Mouse (Mus musculus): ENCODE measurements at regions not wholly inside any gene's neighbourhood (a gene's known extent, or its start where the extent isn't known, plus 50 kb on each side); places are given as distances from the start of the nearest gene placed in this dataset.

- Histone ChIP-seq H3K27me3 (ENCODE audit: insufficient read depth, low read length) (no peaks in the 10 kb centered on the region), H3K4me3 (replicated peaks; ENCODE audit: low read length) (no peak overlapping the region), H3K36me3 (ENCODE audit: insufficient read depth, low read length) (no peaks in the 10 kb centered on the region), H3K4me1 (replicated peaks; ENCODE audit: low read depth, low read length) (peaks cover 55% of the 10 kb centered on the region), H3K9me3 (ENCODE audit: low read length) (no peaks in the 10 kb centered on the region)
- TF ChIP-seq POU5F1 (IDR thresholded peaks at IDR 0.05; ENCODE audit: borderline replicate concordance, low read length) (no peak), NANOG (IDR thresholded peaks at IDR 0.05; ENCODE audit: borderline replicate concordance, low read length) (peak; percentile 43; the same call in 1 of the 2 replicates), CTCF (conservative IDR thresholded peaks at IDR 0.05; ENCODE audit: low read length) (no peak)
Measured at GRCm38 (mm10) chr5:148645772-148646171, 93.2 kb upstream of the Ubl3 start.

DNA sequence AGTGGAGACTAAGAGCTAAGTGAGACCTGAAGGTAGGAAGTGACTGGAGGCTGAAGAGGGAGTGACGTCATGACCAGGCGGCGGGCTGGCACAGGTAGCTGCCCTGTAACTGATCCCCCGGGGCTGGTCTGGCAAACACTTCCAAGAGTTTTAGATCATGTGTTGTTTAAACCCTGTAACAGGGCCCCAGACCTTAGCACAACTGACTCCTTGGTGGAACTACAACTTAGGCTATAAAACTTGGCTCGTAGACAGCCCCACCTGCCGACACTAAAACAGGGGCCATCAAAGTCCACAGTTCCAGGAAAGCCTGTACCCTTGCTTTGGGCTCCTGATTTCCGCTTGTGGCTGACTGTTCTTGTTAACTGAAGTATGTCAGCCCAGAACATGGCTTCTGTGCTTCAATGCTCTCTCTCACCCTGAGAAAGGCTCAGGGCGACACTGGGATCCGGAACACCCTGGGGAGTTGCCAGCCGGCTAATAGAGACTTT lies 92.6 kb upstream of the Ubl3 start:
- H3K36me3 ChIP-seq (ENCODE audit: insufficient read depth, low read length), result no peaks in the 10 kb centered on the region
- TF ChIP-seq NANOG (IDR thresholded peaks at IDR 0.05; ENCODE audit: borderline replicate concordance, low read length), result no peak
- no peak for TF ChIP-seq CTCF (conservative IDR thresholded peaks at IDR 0.05; ENCODE audit: low read length)
- no peak for TF ChIP-seq POU5F1 (IDR thresholded peaks at IDR 0.05; ENCODE audit: borderline replicate concordance, low read length)

GRCm38 (mm10) chr5:148644345-148644744 lies 91.8 kb upstream of the Ubl3 start:
- peak overlapping the region; percentile 41; the same call in 1 of the 2 replicates for H3K4me3 ChIP-seq (replicated peaks; ENCODE audit: low read length)
- H3K9me3 ChIP-seq (ENCODE audit: low read length), result no peaks in the 10 kb centered on the region
- TF ChIP-seq CTCF (conservative IDR thresholded peaks at IDR 0.05; ENCODE audit: low read length) (peak; percentile 94), POU5F1 (IDR thresholded peaks at IDR 0.05; ENCODE audit: borderline replicate concordance, low read length) (no peak)
- no peaks in the 10 kb centered on the region for H3K27me3 ChIP-seq (ENCODE audit: insufficient read depth, low read length)
- H3K4me1 ChIP-seq (replicated peaks; ENCODE audit: low read depth, low read length), result peaks cover 46% of the 10 kb centered on the region
- H3K36me3 ChIP-seq (ENCODE audit: insufficient read depth, low read length), result no peaks in the 10 kb centered on the region

More for the DNA sequence above, 92.6 kb upstream of the Ubl3 start:
- Histone ChIP-seq H3K4me3 (replicated peaks; ENCODE audit: low read length) (0 out of 2 replicates have a peak overlapping the region, but pooled peaks have one; percentile 41), H3K9me3 (ENCODE audit: low read length) (no peaks in the 10 kb centered on the region), H3K27me3 (ENCODE audit: insufficient read depth, low read length) (no peaks in the 10 kb centered on the region), H3K4me1 (replicated peaks; ENCODE audit: low read depth, low read length) (peaks cover 53% of the 10 kb centered on the region)

DNA sequence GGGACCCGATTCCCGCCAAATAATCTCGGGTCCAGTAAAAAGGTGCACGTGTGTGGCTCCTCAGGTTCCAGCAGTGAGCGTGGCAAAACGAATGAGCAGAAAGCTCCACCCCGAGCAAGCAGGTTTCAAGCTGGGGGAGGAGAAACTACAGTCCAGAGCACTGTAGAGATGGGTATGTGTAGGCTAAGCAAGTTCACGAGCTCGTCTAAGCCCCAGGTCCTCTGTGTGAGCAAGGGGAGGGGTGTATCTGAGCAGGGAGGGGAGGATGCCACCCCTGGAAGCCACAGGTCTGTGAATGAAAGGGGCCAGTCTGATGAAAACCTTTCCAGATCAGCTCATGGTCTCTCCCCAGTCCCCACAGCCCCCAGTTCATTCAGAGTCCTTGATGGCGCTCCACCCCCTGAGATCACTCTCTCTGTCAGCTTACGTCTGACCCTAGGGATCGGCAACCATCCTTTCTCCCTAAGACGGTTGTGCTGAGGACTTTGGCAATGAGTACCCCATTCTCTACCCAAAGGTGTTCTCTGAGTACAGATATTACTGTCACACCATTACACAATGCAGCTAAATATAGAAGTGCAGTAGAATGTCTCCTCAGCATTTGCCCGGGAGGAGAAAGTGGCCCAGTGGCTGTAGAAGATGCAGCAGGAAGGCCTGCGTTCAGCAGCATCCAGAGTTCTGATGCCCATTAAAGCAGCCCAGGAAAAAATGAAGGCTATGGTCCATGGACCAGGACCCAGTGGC lies 89.2 kb upstream of the Ubl3 start:
- Histone ChIP-seq H3K27me3 (ENCODE audit: insufficient read depth, low read length) (peaks cover 5% of the 10 kb centered on the region; the same call in 1 of the 2 replicates), H3K36me3 (ENCODE audit: insufficient read depth, low read length) (no peaks in the 10 kb centered on the region), H3K4me1 (replicated peaks; ENCODE audit: low read depth, low read length) (peaks cover 24% of the 10 kb centered on the region), H3K4me3 (replicated peaks; ENCODE audit: low read length) (no peak overlapping the region), H3K9me3 (ENCODE audit: low read length) (no peaks in the 10 kb centered on the region)
- no peak for TF ChIP-seq POU5F1 (IDR thresholded peaks at IDR 0.05; ENCODE audit: borderline replicate concordance, low read length)
- no peak for TF ChIP-seq NANOG (IDR thresholded peaks at IDR 0.05; ENCODE audit: borderline replicate concordance, low read length)
- no peak for TF ChIP-seq CTCF (conservative IDR thresholded peaks at IDR 0.05; ENCODE audit: low read length)

DNA sequence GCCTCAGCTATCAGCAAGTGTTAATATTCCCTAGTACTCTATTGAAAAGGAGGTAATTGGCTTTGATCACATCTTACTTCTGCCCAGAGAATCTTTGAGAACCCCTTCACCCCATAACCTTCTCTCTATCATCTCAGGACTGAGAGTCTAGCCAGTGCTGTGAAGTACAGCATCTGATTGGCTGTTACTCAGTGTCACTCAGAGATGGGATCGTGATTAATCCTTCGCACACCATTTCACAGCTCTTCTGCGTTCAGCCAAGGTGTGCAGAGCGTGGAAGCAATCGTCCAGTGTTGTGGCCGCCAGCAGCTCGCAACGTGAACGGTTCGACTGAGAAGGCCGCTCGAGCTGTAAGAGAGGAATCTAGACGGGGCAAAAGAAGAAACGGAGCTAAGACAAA lies 87.9 kb upstream of the Ubl3 start:
- Histone ChIP-seq H3K4me1 (replicated peaks; ENCODE audit: low read depth, low read length) (peaks cover 11% of the 10 kb centered on the region), H3K4me3 (replicated peaks; ENCODE audit: low read length) (no peak overlapping the region), H3K9me3 (ENCODE audit: low read length) (no peaks in the 10 kb centered on the region), H3K36me3 (ENCODE audit: insufficient read depth, low read length) (no peaks in the 10 kb centered on the region), H3K27me3 (ENCODE audit: insufficient read depth, low read length) (peaks cover 9% of the 10 kb centered on the region; the same call in 1 of the 2 replicates)
- TF ChIP-seq CTCF (conservative IDR thresholded peaks at IDR 0.05; ENCODE audit: low read length) (no peak), POU5F1 (IDR thresholded peaks at IDR 0.05; ENCODE audit: borderline replicate concordance, low read length) (no peak), NANOG (IDR thresholded peaks at IDR 0.05; ENCODE audit: borderline replicate concordance, low read length) (no peak)

DNA sequence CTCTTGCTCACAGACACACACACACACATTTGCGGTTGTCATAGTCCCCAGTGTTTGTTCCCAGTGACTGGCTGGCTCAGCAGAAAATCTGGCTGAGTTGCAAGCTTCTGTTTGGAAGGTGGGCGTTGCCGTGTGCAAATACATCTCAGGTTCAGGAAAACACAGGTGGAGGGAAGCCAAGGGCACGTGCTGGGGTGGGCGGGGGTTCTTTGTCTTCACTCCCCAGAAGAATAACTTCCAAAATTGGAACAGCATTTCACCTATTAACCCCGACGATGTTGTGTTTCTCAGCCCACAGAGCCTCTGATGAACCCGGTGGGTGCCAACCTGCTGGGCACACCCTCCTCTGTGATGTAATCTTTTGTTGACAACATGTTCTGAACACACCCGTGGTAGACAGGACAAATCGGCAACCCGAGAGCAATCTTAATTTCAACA lies 82.3 kb upstream of the Ubl3 start:
- no peak for TF ChIP-seq POU5F1 (IDR thresholded peaks at IDR 0.05; ENCODE audit: borderline replicate concordance, low read length)
- TF ChIP-seq NANOG (IDR thresholded peaks at IDR 0.05; ENCODE audit: borderline replicate concordance, low read length), result no peak
- no peak for TF ChIP-seq CTCF (conservative IDR thresholded peaks at IDR 0.05; ENCODE audit: low read length)
- H3K27me3 ChIP-seq (ENCODE audit: insufficient read depth, low read length), result peaks cover 14% of the 10 kb centered on the region
- no peaks in the 10 kb centered on the region for H3K36me3 ChIP-seq (ENCODE audit: insufficient read depth, low read length)
- peaks cover 18% of the 10 kb centered on the region for H3K4me1 ChIP-seq (replicated peaks; ENCODE audit: low read depth, low read length)
- no peaks in the 10 kb centered on the region for H3K9me3 ChIP-seq (ENCODE audit: low read length)
- no peak overlapping the region for H3K4me3 ChIP-seq (replicated peaks; ENCODE audit: low read length)

GRCm38 (mm10) chr5:148633999-148634398 lies 81.4 kb upstream of the Ubl3 start:
- Histone ChIP-seq H3K27me3 (ENCODE audit: insufficient read depth, low read length) (peaks cover 14% of the 10 kb centered on the region), H3K9me3 (ENCODE audit: low read length) (no peaks in the 10 kb centered on the region), H3K36me3 (ENCODE audit: insufficient read depth, low read length) (no peaks in the 10 kb centered on the region), H3K4me1 (replicated peaks; ENCODE audit: low read depth, low read length) (peaks cover 18% of the 10 kb centered on the region), H3K4me3 (replicated peaks; ENCODE audit: low read length) (no peak overlapping the region)
- TF ChIP-seq CTCF (conservative IDR thresholded peaks at IDR 0.05; ENCODE audit: low read length) (no peak), POU5F1 (IDR thresholded peaks at IDR 0.05; ENCODE audit: borderline replicate concordance, low read length) (no peak), NANOG (IDR thresholded peaks at IDR 0.05; ENCODE audit: borderline replicate concordance, low read length) (no peak)

GRCm38 (mm10) chr5:148633331-148633730 lies 80.7 kb upstream of the Ubl3 start:
- Histone ChIP-seq H3K4me3 (replicated peaks; ENCODE audit: low read length) (no peak overlapping the region), H3K27me3 (ENCODE audit: insufficient read depth, low read length) (peaks cover 14% of the 10 kb centered on the region), H3K36me3 (ENCODE audit: insufficient read depth, low read length) (no peaks in the 10 kb centered on the region), H3K4me1 (replicated peaks; ENCODE audit: low read depth, low read length) (peaks cover 18% of the 10 kb centered on the region), H3K9me3 (ENCODE audit: low read length) (no peaks in the 10 kb centered on the region)
- no peak for TF ChIP-seq CTCF (conservative IDR thresholded peaks at IDR 0.05; ENCODE audit: low read length)

All from E14TG2a.4 (cell line).